Mouse (Mus musculus) ovary, adult 18-20 months (tissue): ENCODE results near the gene Zdhhc4.

Source experiments
- DNase-seq: peaks from one replicate; pipeline ENCODE4 v3.0.0; 2022; ENCODE audit warnings: low spot score, mixed read lengths

Gene Zdhhc4

DNA sequence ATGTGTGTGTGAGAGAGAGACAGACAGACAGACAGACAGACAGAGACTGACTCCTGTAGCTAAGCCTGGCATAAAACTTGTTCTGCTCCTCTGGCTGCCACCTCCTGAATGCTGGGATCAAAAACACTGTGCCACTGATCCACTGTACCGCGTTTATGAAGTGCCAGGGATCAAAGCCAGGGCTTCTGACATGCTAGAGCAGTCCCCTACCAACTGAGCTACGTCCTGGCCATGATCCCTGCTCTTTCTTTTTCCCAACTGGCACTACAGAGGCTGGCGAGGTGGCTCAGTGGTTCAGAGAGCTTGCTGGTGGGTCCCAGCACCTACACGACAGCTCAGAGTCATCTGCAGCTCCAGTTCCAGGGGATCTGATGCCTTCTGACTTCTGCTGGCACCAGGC, 53.3 kb downstream of the Zdhhc4 start:
- DNase-seq, result no peak

GRCm38 (mm10) chr5:143272540-143273330, 56.3 kb downstream of the Zdhhc4 start:
- DNase-seq, result no peak

- no peak for DNase-seq
These were observed 56.9 kb downstream of the Zdhhc4 start for GRCm38 (mm10) chr5:143272108-143272507.

DNA sequence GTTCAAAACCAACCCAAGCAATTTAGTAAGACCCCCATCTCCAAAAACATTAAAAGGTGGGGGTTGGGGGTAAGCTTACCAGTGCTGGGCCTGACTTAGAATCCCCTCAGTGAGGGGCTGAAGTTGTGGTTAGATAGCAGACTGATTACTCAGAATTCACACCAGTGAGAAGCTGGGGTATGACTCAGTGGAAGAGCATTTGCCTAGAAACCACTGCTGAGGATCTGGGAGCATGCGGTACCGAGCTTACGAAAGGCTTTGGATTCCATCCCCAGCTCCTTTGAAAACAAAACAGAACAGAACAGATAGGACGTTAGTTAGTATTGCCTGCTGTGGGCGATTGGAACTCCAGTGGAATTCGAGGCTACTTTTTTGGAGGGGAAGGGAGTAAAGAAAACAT, 57.4 kb downstream of the Zdhhc4 start:
- DNase-seq, result no peak

- DNase-seq, result no peak
These were observed 58.9 kb downstream of the Zdhhc4 start for GRCm38 (mm10) chr5:143270151-143270519.

DNA sequence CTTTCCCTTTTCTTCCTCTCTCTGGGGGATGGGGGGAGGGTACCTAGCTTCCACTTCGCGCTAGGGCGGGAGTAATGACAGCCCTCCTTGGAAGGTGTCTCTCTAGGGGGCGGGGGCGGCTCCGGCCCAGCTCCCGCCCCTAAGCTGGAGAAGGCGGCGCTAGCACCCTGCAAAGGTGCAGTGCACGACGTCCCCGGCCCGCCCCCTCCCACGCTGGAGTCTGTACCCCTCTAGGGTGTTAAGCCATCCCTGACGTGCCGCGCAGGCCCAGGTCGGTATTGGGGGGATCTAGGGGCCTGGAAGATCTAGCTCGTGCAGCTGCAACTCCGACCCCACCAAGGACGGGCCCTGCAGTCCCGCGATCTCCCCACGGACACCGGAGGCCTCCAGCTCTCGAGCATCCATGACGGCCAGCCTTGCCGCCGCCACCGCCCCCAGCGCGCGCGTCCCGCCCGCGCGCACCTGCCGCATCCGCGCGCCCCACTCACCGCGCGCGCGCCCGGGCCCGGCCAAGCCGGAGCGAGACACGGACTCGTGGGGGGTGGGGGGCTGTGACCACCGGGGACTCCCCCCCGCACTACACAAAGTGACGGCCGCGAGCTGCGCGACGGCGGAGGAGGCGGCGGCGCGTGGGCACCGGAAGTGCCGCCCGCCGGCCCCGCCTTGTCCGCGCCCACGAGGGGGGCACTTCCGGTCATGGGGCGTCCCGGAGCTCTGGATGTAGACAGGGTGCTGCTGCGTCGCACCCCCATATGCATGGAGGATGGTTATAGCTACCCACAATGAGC, 59.5 kb downstream of the Zdhhc4 start, which contains the start of gene Zfp316:
Gene Zfp316, minus strand, starts transcription at position 660 of the 788 bp plus-strand sequence.
- peak; percentile 50 for DNase-seq

DNA sequence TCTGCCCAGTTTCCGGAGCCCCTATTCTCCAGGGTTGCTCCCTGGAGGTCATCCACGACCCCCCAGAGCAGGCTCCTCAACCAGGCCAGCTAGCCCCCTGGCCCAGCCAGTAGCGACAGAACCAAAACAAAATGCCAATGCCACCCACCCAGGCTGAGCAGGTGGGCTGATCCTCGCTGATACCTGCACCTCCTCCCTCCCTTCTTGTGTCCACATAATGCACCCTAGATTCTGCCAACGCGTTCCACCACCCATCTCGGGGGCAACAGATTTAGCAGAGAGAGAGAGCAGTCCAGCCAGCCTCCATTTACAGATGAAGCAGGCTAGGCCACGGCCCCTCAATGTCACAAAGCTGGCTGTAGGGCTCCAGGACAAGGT, 60.1 kb downstream of the Zdhhc4 start:
- DNase-seq, result no peak

GRCm38 (mm10) chr5:143266794-143267193, 62.3 kb downstream of the Zdhhc4 start:
- no peak for DNase-seq
